Mouse (Mus musculus): ENCODE data around the gene Sugp2. TPM values are rescaled to one million over a fixed set of nuclear protein-coding genes. Genes with fewer than 3 reads are reported as not detected.

Gene Sugp2
- 72.7 TPM for total RNA-seq (2023)

GRCm38 (mm10) chr8:70234080-70234780 is at the start of gene Sugp2, which contains the start of gene Armc6:
Gene Sugp2, plus strand, starts transcription at chr8:70234226.
Gene Armc6, minus strand, starts transcription at chr8:70234466.

DNA sequence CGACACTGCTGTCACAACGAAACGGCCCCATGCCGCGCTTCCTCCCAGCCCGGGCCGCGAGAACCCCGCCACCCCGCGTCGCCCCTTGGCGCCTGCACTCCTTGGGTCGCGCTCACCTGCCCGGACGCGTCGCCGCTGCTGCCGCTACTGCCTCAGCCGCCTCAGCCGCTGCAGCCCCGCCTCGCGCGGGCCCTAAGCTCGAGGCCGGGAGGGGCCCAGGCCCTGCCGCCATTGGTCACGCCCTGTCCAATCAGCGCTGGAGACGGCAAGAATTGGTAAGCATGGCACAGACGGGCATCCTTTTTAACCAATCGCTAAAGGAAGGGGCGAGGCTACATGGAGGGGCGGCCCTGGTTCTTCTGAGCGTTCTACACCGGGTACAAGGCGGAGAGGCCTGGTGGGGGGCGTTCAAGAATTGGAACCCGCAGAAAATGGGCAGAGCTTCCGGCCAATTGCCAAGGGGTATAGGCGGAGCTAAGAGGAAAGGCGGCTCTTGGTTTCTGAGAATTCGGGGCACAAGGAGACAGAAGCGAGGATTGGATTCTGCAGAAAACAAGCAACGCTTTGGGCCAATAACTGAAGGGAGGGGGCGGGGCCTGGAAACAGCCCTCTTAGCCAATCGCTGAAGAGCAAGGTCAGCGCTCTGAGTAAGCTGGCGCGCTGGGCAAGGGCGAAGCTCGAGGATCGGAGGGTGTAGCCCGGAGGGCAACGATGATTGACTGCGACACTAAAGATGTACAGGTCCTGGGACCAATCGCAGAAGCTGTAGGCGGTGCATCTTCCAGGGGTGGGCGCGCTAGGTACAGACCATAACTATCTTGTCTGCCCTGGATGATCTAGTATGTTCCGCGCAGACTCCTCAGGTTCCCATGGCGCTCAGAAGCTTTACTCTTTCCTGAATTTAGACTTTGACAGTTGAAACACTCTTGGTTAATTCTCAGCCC is 21.6 kb upstream of the Sugp2 start, which contains the start of gene Slc25a42:
Gene Slc25a42, minus strand, starts transcription at position 194 of the 944 bp plus-strand sequence.

GRCm38 (mm10) chr8:70282603-70283135 is 48.6 kb downstream of the Sugp2 start, which contains the start of gene Homer3:
Gene Homer3, plus strand, starts transcription at chr8:70282827.

GRCm38 (mm10) chr8:70302358-70302890 is 68.4 kb downstream of the Sugp2 start, which contains the start of the genes Ddx49 and Cope:
Gene Ddx49, minus strand, starts transcription at chr8:70302489.
Gene Cope, plus strand, starts transcription at chr8:70302518.

GRCm38 (mm10) chr8:70315624-70316510 is 81.8 kb downstream of the Sugp2 start, which contains the start of gene Cers1:
Gene Cers1, plus strand, starts transcription at chr8:70315775.

GRCm38 (mm10) chr8:70329124-70329834 is 95.3 kb downstream of the Sugp2 start, which contains the start of gene Gdf1:
Gene Gdf1, plus strand, starts transcription at chr8:70329817.

Other genes starting within 250 kb of the Sugp2 start
- 75.0 TPM for gene Gatad2a, start 237.8 kb upstream of the Sugp2 start, total RNA-seq (2023)
- gene Mau2, start 191.5 kb upstream of the Sugp2 start, total RNA-seq (2023), result 136 TPM
- gene Sugp1, start 191.4 kb upstream of the Sugp2 start, total RNA-seq (2023), result 52.8 TPM
- gene Tm6sf2, start 161.3 kb upstream of the Sugp2 start, total RNA-seq (2023), result not detected
- not detected for gene Hapln4, start 150.8 kb upstream of the Sugp2 start, total RNA-seq (2023)
- not detected for gene Ncan, start 113.4 kb upstream of the Sugp2 start, total RNA-seq (2023)
- 24.6 TPM for gene Nr2c2ap, start 102.9 kb upstream of the Sugp2 start, total RNA-seq (2023)
- 25.9 TPM for gene Rfxank, start 95.1 kb upstream of the Sugp2 start, total RNA-seq (2023)
- 55.2 TPM for gene Borcs8, start 94.7 kb upstream of the Sugp2 start, total RNA-seq (2023)
- gene Mef2b, start 94.5 kb upstream of the Sugp2 start, total RNA-seq (2023), result 3.4 TPM
- 48.1 TPM for gene Tmem161a, start 61.9 kb upstream of the Sugp2 start, total RNA-seq (2023)
- 9.9 TPM for gene Slc25a42, start 21.9 kb upstream of the Sugp2 start, total RNA-seq (2023)
- gene Armc6, start 240 bp downstream of the Sugp2 start, total RNA-seq (2023), result 6.4 TPM
- 6.3 TPM for gene Homer3, start 48.6 kb downstream of the Sugp2 start, total RNA-seq (2023)
- 81.1 TPM for gene Ddx49, start 68.3 kb downstream of the Sugp2 start, total RNA-seq (2023)
- gene Cope, start 68.3 kb downstream of the Sugp2 start, total RNA-seq (2023), result 115 TPM
- not detected for gene Cers1, start 81.5 kb downstream of the Sugp2 start, total RNA-seq (2023)
- not detected for gene Gdf1, start 95.6 kb downstream of the Sugp2 start, total RNA-seq (2023)
- gene Upf1, start 119.1 kb downstream of the Sugp2 start, total RNA-seq (2023), result 71.3 TPM
- gene Comp, start 139.3 kb downstream of the Sugp2 start, total RNA-seq (2023), result not detected
- 21.8 TPM for gene Crtc1, start 205.4 kb downstream of the Sugp2 start, total RNA-seq (2023)
- 7.9 TPM for gene Klhl26, start 242.7 kb downstream of the Sugp2 start, total RNA-seq (2023)